8 mouse cellular contexts compared by ENCODE assay signal in genomic region chr1:162186470-162187351, GRCm38 (mm10).
DNase-seq lines count a peak whose midpoint lies in the region; ATAC-seq and TF ChIP-seq lines count a peak whose summit lies in the region.

No protein-coding gene starts in this region.

- 20% methylated on average over 7 of the region's 7 CpGs for WGBS in kidney, postnatal 0 days
- WGBS in stomach, embryonic 14.5 days = 25% methylated on average over 7 of the region's 7 CpGs

- no peak overlapping the region for H3K9ac ChIP-seq in kidney, postnatal 0 days (ENCODE audit: low read depth, low read length)
- H3K9ac ChIP-seq in stomach, embryonic 14.5 days (replicated peaks; ENCODE audit: low read depth, low read length) = no peak overlapping the region

- H3K4me3 ChIP-seq in kidney, postnatal 0 days (replicated peaks; ENCODE audit: low read depth, low read length) = no peak overlapping the region
- H3K4me3 ChIP-seq in stomach, embryonic 14.5 days (ENCODE audit: low read depth, low read length) = no peak overlapping the region

- no peak; the same call in 1 of the 2 replicates for ATAC-seq in kidney, postnatal 0 days (replicated peaks; ENCODE audit: low FRiP score, low read depth)
- ATAC-seq in stomach, embryonic 14.5 days (ENCODE audit: insufficient number of reproducible peaks, insufficient read depth, low FRiP score, low read depth) = peak; percentile 79
- ATAC-seq in frontal cortex, adult (ENCODE audit: low TSS enrichment) = no peak

- peak; percentile 90 for DNase-seq in 3T3-L1 (ENCODE audit: low read depth, low spot score)
- peak; percentile 7 for DNase-seq in CD4-positive helper T cell, adult 2 months (ENCODE audit: low read depth, low spot score)
- DNase-seq in forelimb bud, embryonic 11.5 days (ENCODE audit: low read depth, low spot score) = peak; percentile 86
- DNase-seq in kidney, postnatal 0 days (ENCODE audit: low spot score) = peak; percentile 90
- no peak for DNase-seq in cerebellum, adult 8-10 months
- DNase-seq in thymus, postnatal 14 days = no peak

- peaks cover 20% of the 10 kb centered on the region; the same call in 1 of the 2 replicates for H3K4me1 ChIP-seq in kidney, postnatal 0 days (replicated peaks; ENCODE audit: insufficient read depth, low read length)
- H3K4me1 ChIP-seq in stomach, embryonic 14.5 days (ENCODE audit: control insufficient read depth, insufficient read depth, low read length) = peaks cover 38% of the 10 kb centered on the region

- H3K27ac ChIP-seq in kidney, postnatal 0 days = peak overlapping the region; percentile 89
- peak overlapping the region; percentile 98 for H3K27ac ChIP-seq in stomach, embryonic 14.5 days (ENCODE audit: low read length)

- no peak for TF ChIP-seq CTCF in kidney, postnatal 0 days (IDR thresholded peaks at IDR 0.05; ENCODE audit: low read depth)

- no peaks in the 10 kb centered on the region for H3K27me3 ChIP-seq in kidney, postnatal 0 days (ENCODE audit: insufficient read depth, low read length)
- H3K27me3 ChIP-seq in stomach, embryonic 14.5 days (ENCODE audit: control insufficient read depth, insufficient read depth, low read length) = no peaks in the 10 kb centered on the region

- H3K36me3 ChIP-seq in kidney, postnatal 0 days (ENCODE audit: insufficient read depth, low read length) = no peaks in the 10 kb centered on the region
- no peaks in the 10 kb centered on the region for H3K36me3 ChIP-seq in stomach, embryonic 14.5 days (ENCODE audit: control insufficient read depth, insufficient read depth, low read length)

- H3K4me2 ChIP-seq in kidney, postnatal 0 days (ENCODE audit: low read length) = peak overlapping the region; percentile 13; the same call in 1 of the 2 replicates
- H3K4me2 ChIP-seq in stomach, embryonic 14.5 days (replicated peaks; ENCODE audit: low read depth, low read length) = peak overlapping the region; percentile 26

- H3K9me3 ChIP-seq in kidney, postnatal 0 days (replicated peaks; ENCODE audit: low read length) = no peaks in the 10 kb centered on the region
- H3K9me3 ChIP-seq in stomach, embryonic 14.5 days (ENCODE audit: control insufficient read depth, low read depth, low read length) = no peaks in the 10 kb centered on the region

Comparison
In these comparisons a context has a peak if more than half of its experiments do, and no peak if none do; other contexts are left out.
1. DNase-seq: peak in 3T3-L1 (single experiment), CD4-positive helper T cell, adult 2 months (single experiment), forelimb bud, embryonic 11.5 days (single experiment) and kidney, postnatal 0 days (single experiment); none in cerebellum, adult 8-10 months (single experiment) and thymus, postnatal 14 days (single experiment).